Mouse (Mus musculus): Measurements from ENCODE around the gene Gm43518.

The Gm43518 gene

DNA sequence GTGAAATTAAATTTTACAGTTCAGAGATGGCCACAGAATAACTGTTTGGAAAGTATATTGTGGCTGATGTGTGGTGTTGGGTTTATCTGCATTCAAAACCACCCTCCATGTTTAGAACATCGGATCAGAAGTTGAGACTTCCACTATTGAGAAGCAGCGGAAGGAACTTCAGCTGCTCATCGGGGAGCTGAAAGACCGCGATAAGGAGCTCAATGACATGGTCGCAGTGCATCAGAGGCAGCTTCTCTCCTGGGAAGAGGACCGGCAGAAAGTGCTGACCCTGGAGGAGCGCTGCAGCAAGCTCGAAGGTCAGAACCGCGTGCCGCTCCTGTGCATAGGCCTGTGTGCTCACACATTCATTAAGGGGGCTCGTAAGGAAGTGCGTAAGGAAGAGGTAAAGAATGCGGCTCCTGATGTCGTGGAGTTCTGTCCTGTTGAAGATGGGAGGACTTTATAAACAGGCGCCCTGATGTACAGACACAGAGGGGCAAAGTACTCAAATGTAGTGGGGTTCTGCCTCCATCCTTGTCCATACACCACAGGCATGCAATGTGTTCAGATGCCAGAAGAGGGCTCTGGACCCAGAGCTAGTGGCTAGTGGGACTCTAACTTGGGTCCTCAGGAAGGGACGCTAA is 6.9 kb downstream of the Gm43518 start:
- peak; percentile 37 for DNase-seq

DNA sequence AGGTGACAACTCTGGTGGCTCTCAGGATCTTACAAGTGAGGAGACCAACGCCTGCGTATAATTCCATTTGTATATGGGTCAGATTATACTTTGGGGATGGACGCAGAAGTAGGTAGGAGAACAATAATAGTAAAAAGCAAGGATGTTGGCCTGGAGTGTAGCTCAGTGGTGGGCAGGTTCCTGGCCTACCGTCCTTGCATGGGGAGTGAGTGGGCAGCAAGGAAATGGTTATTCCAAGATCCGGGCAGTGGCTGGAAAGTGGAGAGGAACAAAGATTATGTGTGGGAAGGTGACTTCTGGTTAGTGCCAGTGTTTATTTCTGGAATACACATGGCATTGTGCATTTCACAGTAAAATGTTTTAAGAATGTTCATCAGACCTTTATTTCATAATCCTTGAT is 8.7 kb downstream of the Gm43518 start:
- no peak for DNase-seq

DNA sequence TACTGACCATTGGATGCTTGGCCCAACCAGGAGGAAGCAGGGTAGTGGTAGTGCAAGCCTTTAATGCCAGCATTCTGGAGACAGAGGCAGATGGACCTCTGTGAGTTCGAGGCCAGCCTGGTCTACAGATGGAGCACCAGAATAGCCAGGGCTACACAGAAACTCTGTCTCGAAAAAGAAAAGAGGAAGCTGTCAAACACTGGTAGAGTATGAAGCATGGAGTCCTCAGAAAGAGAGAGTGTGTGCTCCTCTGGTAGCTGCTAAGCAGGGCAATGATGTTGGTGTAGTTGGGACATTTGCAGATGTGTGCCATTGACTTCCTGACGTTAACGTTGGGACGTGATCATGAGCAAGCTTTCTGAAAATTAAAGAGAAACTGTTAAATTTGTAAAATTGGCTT is 11.3 kb downstream of the Gm43518 start:
- no peak for DNase-seq

DNA sequence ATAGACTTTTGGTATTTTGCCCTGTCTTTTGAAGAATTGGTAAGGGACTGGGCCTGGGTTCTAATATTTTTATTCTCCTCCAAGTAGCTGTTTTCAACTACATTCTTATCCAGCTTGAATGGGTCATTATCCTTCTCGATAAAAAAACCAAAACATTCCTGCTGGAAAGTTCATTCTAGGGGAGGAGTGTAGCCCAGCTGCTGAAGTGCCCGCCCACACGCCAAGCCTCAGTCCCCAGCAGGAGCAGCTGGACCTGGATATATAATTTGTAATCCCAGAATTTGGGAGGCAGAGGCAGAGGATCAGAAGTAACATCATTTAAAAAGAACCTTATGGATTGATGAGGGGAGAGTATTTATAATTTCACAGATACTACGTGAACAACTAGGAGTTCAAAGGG is 19.3 kb downstream of the Gm43518 start:
- peak; percentile 41 for DNase-seq

DNA sequence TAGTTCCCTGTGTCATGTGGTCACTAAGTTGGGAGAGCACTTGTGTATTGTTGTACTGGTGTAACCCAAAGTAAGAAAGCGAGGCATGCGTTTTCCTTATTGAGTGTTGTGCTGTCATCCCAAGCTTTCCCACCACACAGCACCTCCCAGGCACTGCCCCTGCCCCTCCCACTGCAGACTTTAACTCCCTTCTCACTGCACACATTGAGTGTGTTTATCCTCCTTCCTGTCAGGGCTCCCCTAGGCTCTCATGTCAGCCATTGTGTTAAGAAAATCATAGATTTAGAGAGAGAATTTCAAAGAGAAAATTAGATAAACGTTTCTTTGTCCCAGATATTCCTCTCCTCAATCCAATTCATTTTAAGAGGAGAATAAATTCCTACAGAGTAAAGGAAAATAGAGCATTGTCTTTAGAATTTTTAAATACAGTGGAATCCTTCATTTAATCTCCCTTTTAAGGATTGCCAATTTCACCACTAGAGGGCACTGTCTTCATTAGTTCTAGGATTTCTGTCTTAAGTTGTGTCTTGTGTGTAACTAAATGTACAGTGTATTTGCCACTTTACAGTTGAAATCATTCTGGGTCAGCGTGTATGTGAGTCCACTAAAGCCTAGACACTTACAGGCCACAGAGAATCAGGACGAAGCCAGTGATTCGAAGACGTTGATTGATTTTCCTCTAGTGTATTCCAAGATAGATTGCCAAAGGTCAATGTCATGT is 20.0 kb downstream of the Gm43518 start:
- peak; percentile 24 for DNase-seq

DNA sequence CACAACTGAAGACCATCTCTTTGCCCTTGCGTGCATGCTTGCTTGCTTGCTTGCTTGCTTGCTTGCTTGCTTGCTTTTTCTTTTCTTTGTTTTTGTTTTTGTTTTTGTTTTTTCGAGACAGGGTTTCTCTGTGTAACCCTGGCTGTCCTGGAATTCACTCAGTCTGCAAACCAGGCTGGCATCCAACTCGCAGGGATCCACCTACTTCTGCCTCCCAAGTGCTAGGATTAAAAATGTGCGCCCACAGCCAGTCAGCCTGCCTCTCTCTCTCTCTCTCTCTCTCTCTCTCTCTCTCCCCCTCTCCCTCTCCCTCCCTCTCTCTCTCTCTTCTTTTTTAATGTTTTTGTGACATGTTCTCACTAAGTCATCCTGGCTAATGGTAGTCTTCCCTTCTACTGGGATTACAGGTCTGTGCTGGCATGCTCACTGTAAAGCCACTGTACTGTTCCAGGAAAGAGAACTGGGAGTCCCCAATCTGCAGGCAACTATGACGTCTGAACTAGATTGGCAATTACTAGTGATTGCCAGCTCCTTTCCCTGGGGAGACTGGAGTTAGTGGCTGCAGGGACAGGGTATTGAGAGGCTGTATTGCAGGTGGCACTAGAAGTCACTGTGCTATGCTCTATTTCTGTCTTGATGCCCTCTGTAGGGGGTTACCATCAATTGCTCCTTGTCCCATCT is 25.3 kb downstream of the Gm43518 start:
- no peak for DNase-seq

DNA sequence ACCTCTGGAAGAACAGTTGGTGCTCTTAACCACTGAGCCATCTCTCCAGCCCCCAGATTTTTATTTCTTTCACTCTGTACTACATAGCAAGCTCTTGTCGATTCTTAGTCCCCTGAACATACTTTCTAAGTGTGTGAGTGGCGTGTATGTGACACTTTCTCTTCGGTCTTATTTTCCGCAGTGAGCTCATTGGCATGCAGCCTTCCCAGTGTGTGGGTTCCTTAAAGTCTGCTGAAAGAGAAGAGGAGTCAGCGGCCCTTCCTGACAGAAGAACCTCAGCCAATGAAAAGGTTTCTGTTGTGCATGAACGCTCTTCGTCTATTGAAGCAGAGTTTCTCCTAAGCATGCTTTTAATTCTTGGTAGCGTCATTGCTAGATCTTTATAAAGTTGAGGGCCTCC is 30.0 kb downstream of the Gm43518 start:
- no peak for DNase-seq

DNA sequence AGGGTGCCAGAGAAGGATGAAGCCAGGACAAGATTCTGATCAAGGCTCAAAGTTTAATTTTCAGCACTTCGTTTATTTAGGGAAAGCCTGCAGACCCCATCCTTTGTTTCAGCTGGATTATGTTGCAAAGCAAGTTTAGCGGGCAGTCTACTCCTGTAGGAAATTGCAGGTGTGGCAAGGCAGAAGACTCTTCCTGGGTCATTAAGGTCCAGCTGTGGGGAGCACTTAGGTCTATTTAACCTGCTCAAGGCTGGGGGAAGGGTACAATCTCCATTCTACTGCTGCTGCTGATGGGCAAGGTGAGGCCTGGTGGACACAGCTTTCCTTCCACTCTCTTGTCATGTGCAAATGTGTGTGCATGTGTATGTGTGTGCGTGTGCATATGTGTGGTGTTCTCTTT is 31.8 kb downstream of the Gm43518 start:
- no peak for DNase-seq

DNA sequence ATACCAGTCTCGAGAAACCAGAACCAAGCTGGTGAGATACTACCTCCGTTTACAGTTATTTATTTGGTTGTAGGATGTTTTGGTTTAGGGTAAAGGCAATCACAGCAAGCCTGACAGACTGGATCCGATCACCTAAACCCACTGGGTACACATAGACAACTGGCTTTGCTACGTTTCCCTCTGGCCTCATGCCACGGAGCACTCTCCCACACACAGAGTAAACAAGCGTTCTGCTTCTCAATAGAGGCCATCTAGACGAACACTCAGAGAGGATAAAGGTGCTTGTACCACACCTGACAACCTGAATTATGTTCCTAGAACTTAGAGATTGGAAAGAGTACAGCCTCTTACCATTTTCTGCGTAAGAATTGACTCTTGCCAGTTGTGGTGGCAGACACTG is 32.9 kb downstream of the Gm43518 start:
- no peak for DNase-seq

DNA sequence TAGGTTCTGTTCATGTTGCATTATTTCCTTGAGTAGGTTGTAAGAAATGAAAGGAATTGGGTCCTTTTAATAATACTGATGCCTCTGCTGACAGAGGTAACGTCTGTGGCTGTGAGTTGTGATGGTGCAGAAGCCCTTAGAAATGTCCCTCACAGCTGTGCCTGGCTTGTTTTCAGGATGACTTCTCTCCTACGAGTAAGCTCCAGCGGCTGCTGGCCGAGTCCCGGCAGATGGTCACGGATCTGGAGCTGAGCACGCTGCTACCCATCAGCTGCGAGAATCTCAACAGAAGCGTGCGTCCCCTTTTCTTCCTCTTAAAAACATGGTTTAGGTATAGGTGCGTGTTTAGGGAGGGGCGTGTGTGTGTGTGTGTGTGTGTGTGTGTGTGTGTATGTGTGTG is 33.8 kb downstream of the Gm43518 start:
- no peak for DNase-seq

DNA sequence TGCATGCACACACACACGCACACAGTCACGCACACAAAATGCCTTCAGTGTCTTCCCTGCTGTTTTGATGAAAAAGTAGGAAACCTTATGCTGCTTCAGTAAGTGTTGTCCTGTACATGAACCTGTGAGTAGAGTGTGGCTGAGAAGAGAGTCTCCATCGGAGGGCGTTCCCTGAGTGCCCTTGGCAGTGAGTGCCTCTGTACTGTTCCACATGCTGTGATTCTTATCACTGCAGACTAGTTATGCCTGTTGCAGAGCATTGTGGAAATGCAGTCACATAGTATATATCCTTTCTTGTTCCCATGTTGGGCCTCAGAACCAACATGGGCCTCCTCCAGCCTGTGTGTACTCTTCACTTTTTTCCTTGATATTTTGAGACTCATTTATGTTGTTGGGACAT is 37.0 kb downstream of the Gm43518 start:
- no peak for DNase-seq

DNA sequence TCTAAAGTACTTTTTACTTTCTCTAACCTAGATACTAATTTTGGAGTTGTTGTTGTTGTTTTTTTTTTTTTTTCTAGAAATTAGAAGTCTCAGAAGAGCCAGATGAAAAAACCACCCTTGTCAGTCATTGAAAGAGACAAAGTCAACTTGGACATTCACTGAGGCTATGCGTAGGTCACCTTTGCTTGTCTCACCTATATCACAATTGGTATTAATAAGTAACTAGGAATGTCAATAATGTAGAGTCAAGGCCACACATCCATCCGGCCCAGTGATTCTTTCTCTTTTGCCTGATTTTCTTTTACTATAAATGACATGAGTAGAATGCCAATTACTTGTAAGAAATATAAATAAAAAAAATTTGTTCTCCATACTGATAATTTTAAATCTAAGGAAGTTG is 39.5 kb downstream of the Gm43518 start:
- DNase-seq = no peak

DNA sequence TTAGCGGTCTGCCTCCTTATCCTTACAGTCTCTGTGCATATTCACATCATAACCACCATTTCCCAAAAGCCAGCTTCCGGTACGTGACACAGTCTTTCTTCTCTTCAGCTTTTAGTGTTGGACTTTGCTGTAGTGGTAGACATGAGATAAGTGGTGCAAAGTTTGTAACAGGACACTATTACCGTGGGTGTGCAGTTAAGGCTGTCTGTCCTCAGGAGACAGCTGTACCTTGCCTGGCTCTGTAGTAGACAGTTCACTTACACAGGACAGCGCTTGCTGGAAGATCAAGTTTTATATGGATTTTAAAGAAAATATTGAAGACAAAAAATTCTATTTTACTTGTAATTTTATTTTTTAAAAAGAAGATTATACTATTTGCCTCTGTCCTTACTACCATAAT is 41.2 kb downstream of the Gm43518 start:
- DNase-seq = no peak

DNA sequence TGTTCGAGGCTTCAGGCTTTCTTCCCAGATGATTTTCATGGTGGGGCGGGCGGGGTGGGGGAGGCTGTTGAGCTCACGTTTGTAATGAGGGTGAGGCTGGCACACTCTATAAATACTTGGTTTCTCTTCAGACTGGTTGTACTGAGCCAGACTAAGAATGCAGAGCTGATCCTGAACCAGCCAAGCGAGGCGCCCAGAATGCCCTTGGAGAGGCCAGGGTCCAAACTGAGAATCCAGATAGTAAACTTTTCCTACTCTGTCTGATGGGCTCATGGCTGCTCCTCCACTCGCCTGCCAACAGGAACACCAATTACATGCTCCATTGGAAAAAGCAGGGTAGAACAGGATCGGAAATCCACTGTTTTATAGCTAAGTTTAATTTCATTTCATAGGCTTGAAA is 42.0 kb downstream of the Gm43518 start:
- peak; percentile 61 for DNase-seq

DNA sequence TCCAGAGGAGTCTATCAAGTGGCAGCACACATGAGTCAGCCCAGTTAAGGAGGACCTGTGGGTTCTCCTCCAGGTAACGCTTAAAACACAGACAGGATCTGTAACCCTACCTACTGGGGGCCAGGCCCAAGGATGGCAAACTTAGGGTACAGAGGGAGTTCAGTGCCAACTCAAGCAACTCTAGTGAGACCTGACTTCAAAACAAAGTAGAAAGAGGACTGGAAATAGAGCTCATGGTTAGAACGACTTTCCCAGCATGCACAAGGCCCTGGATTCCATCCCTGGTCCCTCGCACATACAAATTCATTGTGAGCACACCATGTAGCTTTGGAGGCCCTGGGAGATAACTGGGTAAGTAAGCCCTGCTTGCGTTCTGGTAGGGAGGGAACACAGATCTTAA is 43.4 kb downstream of the Gm43518 start:
- DNase-seq = no peak

DNA sequence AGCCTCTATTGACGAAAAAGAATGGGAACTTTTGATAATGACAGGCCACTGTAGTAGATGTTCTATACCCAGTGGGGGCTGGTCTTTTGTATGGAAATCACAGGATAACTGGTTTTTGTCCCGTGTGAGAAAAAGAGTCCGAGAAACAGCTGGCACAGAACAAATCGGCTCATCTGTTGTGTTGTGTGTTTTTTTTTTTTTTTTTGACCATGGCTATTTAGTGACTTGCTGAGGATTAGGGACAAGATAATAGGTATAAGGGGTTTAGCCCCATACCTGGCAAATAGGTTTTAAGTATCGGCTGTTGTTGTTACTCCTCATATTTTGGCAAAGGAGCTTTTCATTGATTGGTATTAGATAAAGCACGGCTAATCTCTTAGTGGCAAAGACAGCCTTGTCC is 45.2 kb downstream of the Gm43518 start:
- DNase-seq = no peak

DNA sequence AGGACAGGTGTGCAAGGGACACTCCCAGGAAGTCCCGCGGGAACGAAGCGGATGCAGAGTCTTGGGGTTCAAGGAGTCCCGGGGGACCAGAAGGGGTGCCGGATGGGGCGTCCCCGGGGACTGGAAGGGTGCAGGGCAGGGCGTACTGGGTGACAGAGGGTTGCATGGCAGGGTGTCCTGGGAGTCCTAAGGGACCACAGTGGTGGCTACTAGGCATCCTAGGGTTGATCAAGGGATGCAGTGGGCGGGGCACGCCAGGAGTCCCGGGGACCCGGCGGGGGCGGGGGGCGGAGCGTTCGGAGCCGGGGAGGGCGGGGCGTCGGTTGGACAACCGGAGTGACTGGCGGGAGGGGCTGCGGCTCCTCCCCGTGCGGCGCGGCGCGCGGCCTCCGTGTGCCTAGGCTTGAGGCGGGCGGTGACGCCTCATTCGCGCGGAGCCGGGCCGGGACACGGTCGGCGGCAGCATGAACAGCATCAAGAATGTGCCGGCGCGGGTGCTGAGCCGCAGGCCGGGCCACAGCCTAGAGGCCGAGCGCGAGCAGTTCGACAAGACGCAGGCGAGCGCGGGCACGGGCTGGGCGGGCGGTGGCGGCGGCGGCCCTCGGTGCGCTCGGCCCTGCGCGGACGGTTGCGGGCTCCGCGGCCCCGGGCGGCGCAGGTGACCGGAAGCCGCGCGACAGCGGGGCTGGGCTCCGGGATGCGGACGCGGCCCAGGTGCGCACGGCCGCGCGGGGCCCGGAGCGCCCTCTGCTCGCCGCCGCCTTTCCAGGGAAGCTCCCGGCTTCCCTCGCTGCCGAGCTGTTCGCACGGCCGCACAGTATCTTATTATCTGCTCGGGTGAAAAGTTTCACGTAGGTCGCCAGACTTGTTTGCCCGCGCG is 46.3 kb downstream of the Gm43518 start, which contains the start of gene Hip1r:
TSS of gene Hip1r (plus strand) at position 330 of the 880 bp plus-strand sequence.
- peak; percentile 93 for DNase-seq

DNA sequence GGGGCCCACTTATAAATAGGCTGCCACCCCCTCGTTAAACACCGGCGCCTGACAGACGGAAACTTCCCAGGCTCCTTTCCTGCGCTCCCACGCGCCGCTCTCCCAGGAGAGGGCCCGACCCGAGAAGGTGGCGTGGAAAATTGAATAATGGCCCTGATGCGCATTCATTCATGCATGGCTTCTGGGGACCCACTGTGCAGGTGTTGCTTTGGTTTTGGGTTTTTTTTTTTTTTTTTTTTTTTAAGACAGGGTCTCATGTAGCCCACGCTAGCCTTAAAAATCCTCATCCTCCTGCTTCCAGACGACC is 46.9 kb downstream of the Gm43518 start:
- no peak for DNase-seq

DNA sequence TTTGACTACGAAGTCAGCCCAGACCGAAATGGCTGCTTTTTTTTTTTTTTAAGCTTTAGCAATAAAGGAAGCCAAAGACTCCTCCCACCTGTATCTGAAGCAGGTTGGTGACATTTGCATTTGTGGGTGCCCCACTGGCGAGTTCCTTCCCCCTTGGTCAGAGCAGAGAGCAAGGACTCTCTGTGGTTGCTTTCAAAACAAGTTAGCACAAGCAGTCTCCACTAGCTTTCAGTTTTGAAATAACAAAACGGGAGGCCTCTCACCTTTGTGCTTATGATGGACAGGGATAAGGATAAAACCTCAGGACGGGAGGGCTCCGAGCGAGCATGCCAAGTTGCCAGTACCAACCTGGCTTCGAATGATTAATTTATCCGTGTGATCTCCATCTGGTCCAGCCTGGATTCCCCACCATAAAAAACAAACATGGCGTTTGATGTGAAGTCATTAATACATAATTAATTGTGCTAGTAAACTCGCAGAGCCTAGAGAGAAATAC is 47.4 kb downstream of the Gm43518 start:
- DNase-seq = no peak

DNA sequence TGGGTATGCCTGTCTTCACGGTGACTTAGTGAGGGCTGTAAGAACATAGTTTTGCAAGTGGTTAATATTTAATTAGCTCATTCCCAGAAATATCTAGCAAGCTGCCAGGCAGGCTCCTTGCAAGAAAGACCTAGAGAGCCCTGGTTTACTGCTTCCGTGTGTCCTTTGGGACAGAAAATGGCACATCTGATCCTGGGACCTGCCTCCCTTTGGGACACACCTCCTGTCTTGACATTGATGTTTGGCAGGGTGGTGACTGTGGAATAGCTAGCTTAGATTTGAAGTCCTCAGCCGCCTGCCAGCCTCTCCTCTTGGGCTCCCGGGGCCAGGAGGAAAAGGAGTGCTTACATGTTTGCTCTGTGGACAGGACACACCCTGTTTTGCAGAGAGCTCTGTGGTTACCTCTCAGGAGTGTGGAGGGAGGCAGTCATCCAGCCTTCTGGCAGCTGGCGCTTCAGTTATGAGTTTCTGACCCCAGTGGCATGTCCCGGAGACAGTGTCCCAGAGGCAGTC is 48.5 kb downstream of the Gm43518 start:
- DNase-seq = no peak

DNA sequence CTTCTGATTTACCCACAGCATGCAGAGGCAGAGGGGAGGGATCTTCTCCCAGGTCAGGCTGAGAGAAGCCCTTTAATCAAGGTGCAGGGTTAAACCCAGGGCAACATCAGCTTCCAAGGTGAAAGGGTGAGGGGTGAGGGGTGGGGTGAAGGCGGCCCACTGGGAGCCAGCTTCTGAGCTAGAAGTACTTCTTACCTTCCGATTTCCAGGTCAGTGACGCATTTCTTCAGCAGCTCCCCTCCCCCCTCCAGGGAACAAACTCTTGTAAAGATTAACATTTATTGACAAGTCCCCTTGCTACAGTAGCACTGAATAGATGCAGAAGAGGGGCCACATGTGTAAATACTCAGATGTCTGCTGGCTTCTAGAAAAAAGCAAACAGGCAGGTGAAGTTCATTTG is 50.0 kb downstream of the Gm43518 start:
- no peak for DNase-seq

DNA sequence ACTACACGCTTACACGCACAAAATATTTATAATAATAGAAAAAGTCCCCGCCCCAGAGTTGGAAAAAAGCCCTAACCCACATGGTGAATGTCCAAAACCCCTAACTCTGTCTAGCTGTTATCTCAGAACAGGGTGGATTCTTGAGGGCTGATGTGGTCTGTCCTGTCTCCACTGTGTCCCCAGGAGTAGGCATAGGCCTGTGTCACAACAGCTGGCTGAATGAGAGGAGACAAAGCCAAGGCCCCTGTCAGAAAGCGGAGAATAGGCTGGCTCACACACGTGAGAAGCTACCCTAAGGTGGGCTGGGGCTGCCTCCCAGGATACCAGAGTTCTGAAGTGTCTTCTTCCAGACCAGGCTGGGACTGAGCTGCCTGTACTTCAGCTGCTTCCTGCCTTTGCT is 50.9 kb downstream of the Gm43518 start:
- DNase-seq = no peak
